Mouse (Mus musculus) erythroblast, embryonic 14.5 days (primary cell): ENCODE results near the gene Ece1.

Experiments
- GATA1 ChIP-seq: IDR thresholded peaks from 2 replicates; pipeline ENCODE4 v1.6.1; 2012; ENCODE audit warnings: low read length, inconsistent platforms, mixed read lengths
- TAL1 ChIP-seq: IDR thresholded peaks from 3 replicates; pipeline ENCODE4 v1.6.1; 2012; ENCODE audit warnings: low read length, inconsistent platforms, mixed read lengths

GRCm38 (mm10) chr4:137870979-137871378 is 8.9 kb downstream of the Ece1 start:
- TF ChIP-seq TAL1 (no peak), GATA1 (no peak)
